Mouse (Mus musculus) erythroblast, embryonic 14.5 days (primary cell): ENCODE measurements at regions not wholly inside any gene's neighbourhood (a gene's known extent, or its start where the extent isn't known, plus 50 kb on each side); places are given as distances from the start of the nearest gene placed in this dataset.

Experiments used
- H3K27me3 ChIP-seq: 2 replicates; pipeline ENCODE4 v1.6.1; 2012; ENCODE audit warnings: inconsistent platforms; ENCODE audit not compliant: control insufficient read depth
- H3K36me3 ChIP-seq: 2 replicates; pipeline ENCODE4 v1.6.1; 2012; ENCODE audit warnings: mild to moderate bottlenecking, inconsistent platforms; ENCODE audit not compliant: control insufficient read depth
- H3K4me1 ChIP-seq: 2 replicates; pipeline ENCODE4 v1.6.1; 2012; ENCODE audit warnings: inconsistent platforms; ENCODE audit not compliant: control insufficient read depth
- H3K4me3 ChIP-seq: replicated peaks from 2 replicates; pipeline ENCODE3; 2012; ENCODE audit warnings: moderate library complexity, mild to moderate bottlenecking, inconsistent platforms
- H3K9me3 ChIP-seq: 2 replicates; pipeline ENCODE4 v1.6.1; 2012; ENCODE audit warnings: low read length, inconsistent platforms, mixed read lengths; ENCODE audit not compliant: control insufficient read depth
- GATA1 ChIP-seq: IDR thresholded peaks from 2 replicates; pipeline ENCODE4 v1.6.1; 2012; ENCODE audit warnings: low read length, inconsistent platforms, mixed read lengths
- TAL1 ChIP-seq: IDR thresholded peaks from 3 replicates; pipeline ENCODE4 v1.6.1; 2012; ENCODE audit warnings: low read length, inconsistent platforms, mixed read lengths

- H3K27me3 ChIP-seq = no peaks in the 10 kb centered on the region
- H3K9me3 ChIP-seq = peaks cover 68% of the 10 kb centered on the region
- TF ChIP-seq GATA1 (no peak), TAL1 (no peak)
- no peak overlapping the region for H3K4me3 ChIP-seq
- no peaks in the 10 kb centered on the region for H3K36me3 ChIP-seq
- no peaks in the 10 kb centered on the region for H3K4me1 ChIP-seq
Observed at GRCm38 (mm10) chr12:107583151-107583720, 94.8 kb downstream of the 3110018I06Rik start.

GRCm38 (mm10) chr12:107585696-107586225 lies 97.3 kb downstream of the 3110018I06Rik start:
- H3K36me3 ChIP-seq = no peaks in the 10 kb centered on the region
- no peaks in the 10 kb centered on the region for H3K27me3 ChIP-seq

GRCm38 (mm10) chr12:107596236-107596635 lies 107.8 kb downstream of the 3110018I06Rik start:
- peaks cover 22% of the 10 kb centered on the region for H3K9me3 ChIP-seq
- no peaks in the 10 kb centered on the region for H3K36me3 ChIP-seq
- TF ChIP-seq GATA1 (no peak), TAL1 (no peak)
- no peak overlapping the region for H3K4me3 ChIP-seq
- no peaks in the 10 kb centered on the region for H3K27me3 ChIP-seq
- H3K4me1 ChIP-seq = no peaks in the 10 kb centered on the region

More at GRCm38 (mm10) chr12:107585696-107586225, 97.3 kb downstream of the 3110018I06Rik start:
- Histone ChIP-seq H3K4me1 (no peaks in the 10 kb centered on the region), H3K9me3 (peaks cover 57% of the 10 kb centered on the region), H3K4me3 (no peak overlapping the region)
- TF ChIP-seq GATA1 (no peak), TAL1 (no peak)

GRCm38 (mm10) chr12:107600576-107600975 lies 112.1 kb downstream of the 3110018I06Rik start:
- no peaks in the 10 kb centered on the region for H3K36me3 ChIP-seq
- no peaks in the 10 kb centered on the region for H3K27me3 ChIP-seq
- H3K4me1 ChIP-seq = no peaks in the 10 kb centered on the region
- H3K4me3 ChIP-seq = no peak overlapping the region
- peaks cover 19% of the 10 kb centered on the region for H3K9me3 ChIP-seq
- TF ChIP-seq TAL1 (no peak), GATA1 (no peak)

GRCm38 (mm10) chr12:107608966-107609365 lies 120.5 kb downstream of the 3110018I06Rik start:
- no peak overlapping the region for H3K4me3 ChIP-seq
- no peak for TF ChIP-seq GATA1
- no peak for TF ChIP-seq TAL1
- H3K4me1 ChIP-seq = no peaks in the 10 kb centered on the region
- H3K9me3 ChIP-seq = peaks cover 10% of the 10 kb centered on the region
- H3K27me3 ChIP-seq = no peaks in the 10 kb centered on the region
- H3K36me3 ChIP-seq = no peaks in the 10 kb centered on the region

GRCm38 (mm10) chr12:107609986-107610385 lies 121.6 kb downstream of the 3110018I06Rik start:
- Histone ChIP-seq H3K36me3 (no peaks in the 10 kb centered on the region), H3K9me3 (peaks cover 13% of the 10 kb centered on the region), H3K4me1 (no peaks in the 10 kb centered on the region), H3K27me3 (no peaks in the 10 kb centered on the region), H3K4me3 (no peak overlapping the region)
- no peak for TF ChIP-seq GATA1
- no peak for TF ChIP-seq TAL1

GRCm38 (mm10) chr12:107617212-107617994 lies 129.0 kb downstream of the 3110018I06Rik start:
- Histone ChIP-seq H3K4me1 (no peaks in the 10 kb centered on the region), H3K36me3 (no peaks in the 10 kb centered on the region), H3K4me3 (no peak overlapping the region), H3K9me3 (peaks cover 31% of the 10 kb centered on the region), H3K27me3 (no peaks in the 10 kb centered on the region)
- TF ChIP-seq GATA1 (no peak), TAL1 (no peak)

GRCm38 (mm10) chr12:107624446-107624845 lies 136.0 kb downstream of the 3110018I06Rik start:
- Histone ChIP-seq H3K4me1 (no peaks in the 10 kb centered on the region), H3K9me3 (peaks cover 38% of the 10 kb centered on the region), H3K4me3 (no peak overlapping the region), H3K27me3 (no peaks in the 10 kb centered on the region), H3K36me3 (no peaks in the 10 kb centered on the region)
- no peak for TF ChIP-seq GATA1
- TF ChIP-seq TAL1 = no peak

GRCm38 (mm10) chr12:107648008-107648407 lies 159.6 kb downstream of the 3110018I06Rik start:
- no peak overlapping the region for H3K4me3 ChIP-seq
- H3K9me3 ChIP-seq = peaks cover 26% of the 10 kb centered on the region
- no peak for TF ChIP-seq TAL1
- no peak for TF ChIP-seq GATA1

More at GRCm38 (mm10) chr12:107648008-107648407, 159.6 kb downstream of the 3110018I06Rik start:
- Histone ChIP-seq H3K36me3 (no peaks in the 10 kb centered on the region), H3K4me1 (no peaks in the 10 kb centered on the region), H3K27me3 (no peaks in the 10 kb centered on the region)
